Mouse (Mus musculus): Measurements from ENCODE around the gene Cacna2d4.

Gene Cacna2d4

DNA sequence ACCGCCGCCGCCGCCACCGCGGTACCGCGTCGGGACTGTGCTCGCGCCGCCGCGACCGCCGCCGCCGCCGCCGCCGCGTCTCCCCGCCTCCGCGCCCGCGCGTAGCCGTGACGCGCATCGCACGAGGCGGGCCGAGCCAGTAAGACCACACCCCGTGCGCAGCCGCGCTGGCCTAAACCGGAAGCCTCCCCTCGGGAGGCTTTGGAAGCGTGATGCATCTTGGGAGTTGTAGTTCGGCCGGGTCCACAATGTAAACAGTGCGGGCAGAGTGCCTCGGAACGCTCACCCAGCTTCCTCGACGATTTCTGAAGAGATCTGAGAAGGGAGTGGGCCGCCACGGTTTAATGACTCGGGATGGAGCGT, 152.3 kb downstream of the Cacna2d4 start:
- DNase-seq (ENCODE audit: low spot score): peak; percentile 97

DNA sequence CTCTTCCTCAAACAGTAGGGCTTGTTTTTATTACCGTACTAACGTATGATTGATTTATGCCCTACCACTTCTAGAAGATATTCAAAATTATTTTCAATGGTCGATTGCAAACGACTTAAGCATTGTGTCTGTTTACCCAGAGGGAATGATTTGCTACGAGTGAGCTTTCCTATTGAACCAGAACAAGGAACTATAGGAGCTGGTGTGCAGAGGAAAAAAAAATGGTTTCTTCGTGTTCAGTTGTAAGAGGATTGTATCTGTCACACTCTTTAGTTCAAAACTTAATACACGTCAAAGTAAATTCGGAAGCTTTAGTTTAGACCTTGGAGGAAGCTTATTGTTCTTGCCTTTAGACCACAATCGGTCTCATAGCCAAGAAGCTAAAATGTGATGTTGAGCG, 152.8 kb downstream of the Cacna2d4 start:
- DNase-seq (ENCODE audit: low spot score): no peak

DNA sequence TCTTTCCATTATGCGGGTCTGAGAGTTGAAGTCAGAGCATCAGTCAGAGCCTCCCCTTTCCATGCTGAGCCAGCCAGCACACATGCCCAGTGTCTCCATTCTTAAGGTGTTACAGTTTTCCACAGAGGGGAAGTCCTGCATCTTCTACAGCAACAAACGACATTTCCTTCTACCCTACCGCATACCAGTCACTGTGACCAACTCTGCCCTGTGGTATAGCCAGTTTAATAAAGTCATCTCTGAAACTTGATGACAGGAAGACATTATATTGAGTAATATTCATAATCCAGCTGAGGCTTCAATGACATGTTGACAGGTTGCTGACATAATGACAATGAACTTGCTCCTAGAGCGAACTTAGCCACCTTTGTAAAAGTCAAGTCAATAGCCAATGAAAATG, 154.4 kb downstream of the Cacna2d4 start:
- DNase-seq (ENCODE audit: low spot score): no peak

DNA sequence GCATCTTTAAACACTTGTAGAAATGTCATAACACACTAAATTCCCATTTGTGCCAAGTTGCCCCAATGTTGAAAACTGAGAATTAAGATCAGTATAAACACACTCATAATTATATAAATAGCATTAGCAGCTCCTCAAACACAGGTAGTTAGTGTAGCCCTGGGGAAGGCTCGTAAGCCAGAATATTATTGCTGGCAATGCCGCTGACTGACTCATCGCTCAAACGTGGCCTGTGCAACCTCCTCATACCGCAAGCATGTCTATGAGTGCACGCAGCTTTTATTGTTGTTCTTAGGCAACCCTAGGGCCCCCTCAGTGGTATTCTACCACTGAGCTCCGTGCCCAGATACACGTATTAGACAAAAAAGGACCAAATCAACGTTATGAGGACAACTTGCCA, 156.5 kb downstream of the Cacna2d4 start:
- DNase-seq (ENCODE audit: low spot score): no peak

DNA sequence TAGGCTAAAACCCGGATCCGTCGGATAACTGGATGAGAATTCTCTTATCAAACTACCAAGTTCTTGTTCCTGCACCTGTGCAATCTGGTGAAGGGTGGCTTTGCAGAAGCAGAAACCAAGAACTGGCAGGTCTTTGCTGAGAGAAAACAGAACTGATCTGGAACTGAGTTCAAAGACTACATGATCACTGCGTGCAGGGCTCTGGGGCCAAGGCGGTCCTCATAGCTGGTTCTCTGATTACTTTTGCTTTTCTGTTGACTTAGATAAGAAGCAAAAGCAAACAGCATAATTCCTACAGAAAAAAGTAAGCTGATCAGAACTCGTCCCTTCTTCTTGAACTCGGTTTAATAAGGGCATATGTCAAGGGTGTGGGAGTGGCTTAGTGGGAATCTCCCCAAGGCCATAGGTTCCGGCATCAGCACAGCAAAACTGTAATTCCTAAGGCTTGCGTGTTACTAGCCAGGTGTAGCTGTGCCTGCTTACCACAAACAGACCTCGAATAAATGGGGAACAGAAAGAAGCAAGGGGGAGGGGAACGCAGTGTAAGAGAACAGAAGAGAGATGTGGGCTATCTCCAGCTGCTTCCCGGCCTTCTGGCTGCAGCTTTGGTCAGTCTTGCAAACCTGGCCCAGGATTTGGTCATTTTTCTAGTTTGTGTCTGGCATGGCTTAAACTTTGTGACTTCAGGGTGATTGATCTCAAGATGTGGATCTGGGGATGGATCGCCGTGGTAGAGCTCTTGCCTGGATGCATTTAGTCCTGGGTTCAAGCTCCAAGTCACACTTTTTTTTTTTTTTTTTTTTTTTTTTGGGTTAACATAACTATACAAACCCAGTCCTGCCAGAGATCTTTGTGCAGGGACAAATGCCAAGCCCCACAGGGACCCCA, 159.3 kb downstream of the Cacna2d4 start:
- no peak for DNase-seq (ENCODE audit: low spot score)

DNA sequence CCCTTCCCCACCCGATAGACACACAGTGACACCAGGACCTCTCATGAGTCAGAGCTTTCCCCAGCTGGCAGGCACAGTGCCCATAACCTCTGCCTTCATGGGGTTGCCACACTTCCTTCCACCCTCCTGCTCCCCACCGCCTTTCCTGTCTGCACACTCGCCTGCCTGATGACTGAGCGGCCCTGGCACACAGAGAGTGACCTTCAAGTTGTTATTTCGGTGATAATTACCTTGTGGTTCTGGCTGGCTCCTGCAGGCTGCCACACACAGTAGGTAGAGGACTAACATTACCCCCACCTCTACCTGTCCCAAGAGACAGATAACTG, 159.9 kb downstream of the Cacna2d4 start:
- peak; percentile 91 for DNase-seq (ENCODE audit: low spot score)

DNA sequence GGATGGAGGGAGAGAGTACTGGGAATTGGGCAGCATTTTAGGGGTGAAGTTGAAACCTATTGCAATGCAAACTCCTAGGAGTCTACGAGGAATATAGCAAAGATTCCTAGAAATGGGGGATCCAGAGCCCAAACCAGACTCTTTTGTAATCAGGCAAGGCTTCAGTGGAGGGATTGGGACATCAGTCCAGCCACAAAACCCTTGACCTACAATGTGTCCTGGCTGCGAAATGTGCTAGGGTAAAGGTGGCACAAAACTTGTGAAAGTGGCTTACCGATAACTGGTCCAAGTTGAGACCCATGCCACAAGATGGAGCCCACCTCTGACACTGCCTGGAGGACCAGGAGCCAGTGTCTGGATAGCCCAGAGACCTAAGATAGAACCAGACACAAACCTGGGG, 163.0 kb downstream of the Cacna2d4 start:
- DNase-seq (ENCODE audit: low spot score): no peak

DNA sequence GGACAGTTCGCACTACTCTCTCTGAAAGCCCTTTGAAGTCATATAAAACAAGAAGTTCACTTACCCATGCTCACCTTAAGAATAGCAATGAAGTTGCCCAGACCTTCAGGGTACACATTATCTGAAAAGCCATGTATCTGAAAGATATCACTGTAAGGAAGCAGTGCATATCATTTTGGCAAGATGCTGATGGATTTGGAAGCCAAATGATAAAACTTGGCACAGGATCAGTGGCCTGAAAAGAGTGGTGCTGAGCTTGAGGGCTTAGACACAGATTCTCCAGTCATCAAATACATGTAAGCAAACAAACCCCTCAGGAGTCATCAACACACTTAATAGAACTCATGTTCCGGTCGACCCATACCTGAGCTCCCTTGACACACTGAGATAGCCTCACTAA, 164.3 kb downstream of the Cacna2d4 start:
- no peak for DNase-seq (ENCODE audit: low spot score)

DNA sequence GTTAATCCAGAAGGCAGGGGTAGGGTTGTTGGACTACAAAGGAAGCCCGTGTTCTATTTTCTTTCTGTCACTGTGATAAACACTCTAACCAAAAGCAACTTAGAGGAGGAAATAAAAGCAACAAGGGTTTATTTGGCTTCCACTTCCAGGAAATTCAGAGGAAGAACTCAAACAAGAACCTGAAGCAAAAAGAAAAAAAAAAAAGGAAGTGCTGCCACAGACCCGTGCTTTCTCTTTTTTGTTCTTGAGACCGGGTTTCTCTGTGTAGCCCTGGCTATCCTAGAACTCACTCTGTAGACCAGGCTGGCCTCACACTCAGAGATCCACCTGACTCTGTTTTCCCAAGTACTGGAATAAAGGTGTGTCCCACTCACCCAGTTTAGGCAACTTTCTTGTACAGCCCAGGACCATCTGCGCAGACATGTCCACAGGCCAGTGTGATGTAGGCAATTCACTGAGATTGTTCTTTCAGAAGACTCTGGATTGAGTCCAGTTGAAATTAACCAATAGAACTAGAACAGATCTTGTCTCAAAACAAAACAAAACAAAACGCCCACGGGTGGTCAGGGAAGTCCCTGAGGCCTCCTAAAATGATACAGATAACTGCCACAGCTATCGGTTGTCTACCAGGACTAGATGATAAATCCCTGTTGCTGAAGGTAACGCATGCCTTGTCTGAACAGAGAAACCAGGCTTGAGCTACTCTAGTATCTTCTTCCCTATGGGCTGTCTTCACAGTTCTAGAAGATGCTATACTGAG, 165.4 kb downstream of the Cacna2d4 start:
- DNase-seq (ENCODE audit: low spot score): no peak

All from lung, postnatal 25 days (tissue).